Mouse (Mus musculus) testis, adult 2 months (tissue): ENCODE measurements around the gene Ist1.

Experiments used
- CTCF ChIP-seq: fragments of 200-500 bp; IDR thresholded peaks from 2 replicates; pipeline ENCODE4 v1.5.1; 2012; ENCODE audit warnings: low read depth, mild to moderate bottlenecking, inconsistent platforms, low read length, moderate library complexity; ENCODE audit not compliant: control insufficient read depth, insufficient read depth, insufficient replicate concordance
- POLR2A ChIP-seq: fragments of 200-500 bp; IDR thresholded peaks from 2 replicates; pipeline ENCODE4 v1.6.1; 2012; ENCODE audit warnings: low read depth, mild to moderate bottlenecking, inconsistent platforms, low read length, moderate library complexity; ENCODE audit not compliant: control insufficient read depth

DNA sequence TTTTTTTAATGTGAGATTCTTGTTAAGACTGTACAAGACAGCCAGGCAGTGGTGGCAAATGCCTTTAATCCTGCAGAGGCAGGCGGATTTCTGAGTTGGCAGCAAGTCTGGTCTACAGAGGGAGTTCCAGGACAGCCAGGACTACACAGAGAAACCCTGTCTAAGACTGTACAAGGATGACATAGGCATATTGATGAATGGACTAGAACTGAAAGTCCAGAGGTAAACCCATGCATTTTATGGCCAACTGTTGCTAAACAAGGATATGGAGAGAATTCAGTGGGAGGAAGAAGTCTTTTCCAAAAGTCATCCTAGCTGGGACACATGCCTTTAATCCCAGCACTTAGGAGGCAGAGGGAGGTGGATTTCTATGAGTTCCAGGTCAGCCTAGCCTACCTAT is 4.7 kb upstream of the Ist1 start:
- TF ChIP-seq CTCF (no peak), POLR2A (no peak)
